Mouse (Mus musculus) frontal cortex, postnatal 10 days (tissue): ENCODE measurements around the gene Hmga2.
A peak's percentile ranks its signal among the peaks of the same experiment; 100 is the strongest.
"Not testable (repeated sequence)": the region's sequence is repeated elsewhere in the genome, so short reads cannot be mapped to it uniquely, and the experiment has no call there.

Experiments used
- DNase-seq, 2 experiments: peaks; one replicate each; pipeline ENCODE4 v3.0.0; 2022; ENCODE audit warnings: low spot score in 2 of 2, mixed read lengths in 1 of 2

The Hmga2 gene

GRCm38 (mm10) chr10:120394740-120395139 lies 81.5 kb downstream of the Hmga2 start:
- no peak for DNase-seq

- no peak for DNase-seq
Observed at GRCm38 (mm10) chr10:120391971-120392716, 84.1 kb downstream of the Hmga2 start.

GRCm38 (mm10) chr10:120390912-120391835 lies 85.1 kb downstream of the Hmga2 start:
- DNase-seq: no peak

- DNase-seq: no peak
Observed at GRCm38 (mm10) chr10:120389707-120390106, 86.6 kb downstream of the Hmga2 start.

- no peak for DNase-seq
Observed at GRCm38 (mm10) chr10:120388966-120389365, 87.3 kb downstream of the Hmga2 start.

GRCm38 (mm10) chr10:120388400-120388871 lies 87.8 kb downstream of the Hmga2 start:
- DNase-seq: no peak

- DNase-seq: no peak
Observed at GRCm38 (mm10) chr10:120387105-120387504, 89.2 kb downstream of the Hmga2 start.

GRCm38 (mm10) chr10:120384797-120385600 lies 91.3 kb downstream of the Hmga2 start:
- no peak for DNase-seq

- DNase-seq: no peak
Observed at GRCm38 (mm10) chr10:120384040-120384439, 92.2 kb downstream of the Hmga2 start.

- DNase-seq: no peak
Observed at GRCm38 (mm10) chr10:120377795-120378194, 98.5 kb downstream of the Hmga2 start.

- peak; percentile 80 to 85 for DNase-seq
Observed at GRCm38 (mm10) chr10:120377327-120377752, 98.9 kb downstream of the Hmga2 start.

GRCm38 (mm10) chr10:120375438-120375837 lies 100.8 kb downstream of the Hmga2 start:
- no peak for DNase-seq

GRCm38 (mm10) chr10:120371215-120371614 lies 105.1 kb downstream of the Hmga2 start:
- no peak for DNase-seq

GRCm38 (mm10) chr10:120369187-120369805 lies 107.0 kb downstream of the Hmga2 start:
- DNase-seq: no peak

GRCm38 (mm10) chr10:120366173-120366592 lies 110.1 kb downstream of the Hmga2 start:
- not testable (repeated sequence) for DNase-seq

GRCm38 (mm10) chr10:120365380-120366172 lies 110.7 kb downstream of the Hmga2 start:
- DNase-seq: no peak

- DNase-seq: no peak
Observed at GRCm38 (mm10) chr10:120363983-120364582, 112.2 kb downstream of the Hmga2 start.

- DNase-seq: not testable (repeated sequence)
Observed at GRCm38 (mm10) chr10:120363298-120363982, 112.8 kb downstream of the Hmga2 start.

GRCm38 (mm10) chr10:120354523-120355030 lies 121.7 kb downstream of the Hmga2 start:
- DNase-seq: no peak
